Mouse (Mus musculus) MEL-GATA-1-ER (cell line): ENCODE data around the gene 4931428F04Rik.

Experiments
- DNase-seq: peaks from one replicate; pipeline ENCODE4 v3.0.0-alpha.2; 2012; ENCODE audit warnings: low read depth; ENCODE audit errors: extremely low read depth

Gene 4931428F04Rik

DNA sequence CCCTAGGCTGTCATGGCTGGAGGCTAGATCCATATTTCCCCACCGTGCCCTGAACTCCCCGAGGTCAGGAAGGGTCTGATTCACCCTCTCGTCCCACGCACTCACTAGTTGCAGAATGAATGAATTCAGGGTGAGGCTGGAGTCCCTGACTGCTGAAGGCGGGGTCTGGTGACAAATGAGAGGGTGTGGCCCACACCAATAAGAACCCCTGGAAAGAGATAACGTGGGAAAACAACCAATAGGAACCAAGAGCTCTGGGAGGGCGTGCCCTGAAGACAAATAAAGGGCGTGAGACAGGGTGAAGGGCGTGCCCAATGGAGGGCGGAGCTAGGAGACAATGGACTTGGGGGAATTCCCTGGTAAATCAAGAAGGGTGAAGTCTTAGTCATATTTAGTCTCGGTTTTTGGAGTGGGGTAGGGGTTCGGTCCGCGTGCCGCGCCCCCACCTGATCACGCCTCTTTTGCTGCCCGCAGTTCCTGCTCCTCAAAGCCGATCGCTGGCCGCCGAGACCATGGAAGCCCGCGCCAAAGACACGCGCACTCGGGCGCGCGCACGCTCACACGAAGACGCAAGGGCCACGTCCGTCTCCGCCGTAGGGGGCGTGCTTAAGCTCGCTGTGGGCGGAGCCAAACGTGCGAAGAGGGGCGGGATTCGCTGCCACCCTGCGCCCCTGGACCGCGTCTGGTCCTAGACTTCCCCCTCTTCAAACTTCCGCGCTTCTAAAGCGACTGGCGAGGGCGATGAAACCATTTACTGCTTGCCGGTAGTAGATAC, 519 bp downstream of the 4931428F04Rik start:
- DNase-seq, result peak; percentile 98

DNA sequence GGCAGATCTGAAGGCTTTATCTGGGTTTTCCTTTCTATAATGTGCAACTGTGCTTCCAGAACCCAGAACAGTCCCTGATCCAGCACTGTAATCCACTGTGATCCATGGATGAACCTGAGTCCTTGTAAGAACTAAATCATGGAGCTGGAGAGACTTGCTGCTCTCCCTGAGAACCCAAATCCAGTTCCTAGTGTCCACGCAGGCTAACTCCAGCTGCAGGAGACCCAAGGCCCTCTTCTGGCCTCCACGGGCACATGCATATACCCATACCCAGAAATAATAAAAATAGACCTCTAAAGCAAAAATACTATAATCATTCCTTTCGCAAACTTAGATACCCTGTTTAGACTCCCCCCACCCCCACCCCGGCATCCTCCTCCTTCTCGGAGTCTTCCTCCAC, 1.4 kb downstream of the 4931428F04Rik start:
- no peak for DNase-seq

DNA sequence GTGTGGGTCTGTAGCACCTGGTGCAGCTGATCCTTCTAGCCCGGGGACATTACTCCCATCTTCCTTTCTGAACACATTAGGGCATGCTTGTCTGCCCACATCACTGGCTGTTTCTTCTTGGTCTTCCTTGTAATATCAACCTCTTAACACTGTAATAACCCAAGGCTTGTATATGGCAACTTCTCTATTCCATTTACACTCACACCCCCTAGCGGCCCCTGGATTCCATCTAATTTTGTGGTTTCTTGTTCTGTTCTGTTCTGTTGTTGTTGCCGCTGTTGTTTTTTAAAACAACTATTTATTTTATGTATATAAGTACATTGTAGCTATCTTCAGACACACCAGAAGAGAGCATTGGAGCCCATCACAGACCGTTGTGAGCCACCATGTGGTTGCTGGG, 2.8 kb downstream of the 4931428F04Rik start:
- no peak for DNase-seq

GRCm38 (mm10) chr8:105285514-105285913, 4.2 kb downstream of the 4931428F04Rik start:
- no peak for DNase-seq

DNA sequence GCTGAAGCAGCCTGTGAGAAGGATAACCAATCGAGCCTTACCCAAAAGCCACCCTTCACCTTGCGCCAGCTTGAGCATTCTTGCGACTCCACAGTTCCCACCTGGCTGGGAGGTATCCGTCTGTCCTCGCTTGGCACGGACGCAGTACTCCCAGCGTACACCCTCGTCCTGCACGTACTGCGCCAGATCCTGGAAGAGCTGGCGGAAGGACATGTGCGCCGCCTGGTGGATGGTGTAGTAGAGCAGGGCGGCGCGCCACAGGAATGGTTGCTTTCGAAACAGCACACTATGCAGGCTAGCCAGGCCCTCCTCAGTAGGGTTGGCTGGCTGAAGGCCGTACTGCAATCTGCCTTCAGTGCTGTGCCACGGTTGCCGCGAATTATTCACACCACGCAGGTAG, 6.6 kb downstream of the 4931428F04Rik start:
- no peak for DNase-seq

- DNase-seq, result no peak
Observed at GRCm38 (mm10) chr8:105282239-105282638, 7.4 kb downstream of the 4931428F04Rik start.

DNA sequence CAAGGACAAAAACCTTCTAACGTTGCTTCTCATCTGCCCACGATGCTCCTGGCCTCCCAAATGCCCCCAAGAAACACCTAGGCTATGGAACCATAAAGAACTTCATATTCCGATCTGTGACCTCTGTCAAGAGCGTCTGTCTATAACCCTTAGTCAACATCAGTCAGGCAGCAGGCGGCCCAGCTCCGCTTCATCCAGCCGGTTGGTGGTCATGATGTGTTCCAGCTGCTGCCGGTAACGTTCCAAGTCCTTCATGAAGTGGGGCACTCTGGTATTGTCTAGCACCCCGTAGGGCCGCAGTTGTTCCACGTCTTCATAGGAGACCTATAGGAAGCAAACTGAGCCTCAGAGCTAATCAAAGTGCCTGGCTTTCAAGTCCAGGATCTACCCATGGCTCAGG, 7.8 kb downstream of the 4931428F04Rik start:
- DNase-seq, result no peak

DNA sequence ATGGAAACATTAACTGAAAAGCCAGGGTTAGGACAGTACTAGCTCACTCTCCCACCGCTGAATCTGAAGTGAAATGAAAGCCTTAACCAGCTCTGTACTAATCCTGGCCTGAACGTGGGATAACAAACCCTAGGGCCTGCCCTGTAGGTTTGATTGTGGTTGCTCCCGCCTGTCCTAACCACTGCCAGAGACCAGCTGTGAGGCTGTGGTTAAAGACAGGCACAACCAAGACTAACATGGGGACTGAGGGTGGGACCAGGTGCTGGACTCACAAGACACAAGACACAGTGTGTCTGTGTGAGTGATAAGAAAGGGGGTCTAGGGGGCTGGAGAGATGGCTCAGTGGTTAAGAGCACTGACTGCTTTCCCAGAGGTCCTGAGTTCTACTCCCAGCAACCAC, 9.1 kb downstream of the 4931428F04Rik start:
- no peak for DNase-seq

DNA sequence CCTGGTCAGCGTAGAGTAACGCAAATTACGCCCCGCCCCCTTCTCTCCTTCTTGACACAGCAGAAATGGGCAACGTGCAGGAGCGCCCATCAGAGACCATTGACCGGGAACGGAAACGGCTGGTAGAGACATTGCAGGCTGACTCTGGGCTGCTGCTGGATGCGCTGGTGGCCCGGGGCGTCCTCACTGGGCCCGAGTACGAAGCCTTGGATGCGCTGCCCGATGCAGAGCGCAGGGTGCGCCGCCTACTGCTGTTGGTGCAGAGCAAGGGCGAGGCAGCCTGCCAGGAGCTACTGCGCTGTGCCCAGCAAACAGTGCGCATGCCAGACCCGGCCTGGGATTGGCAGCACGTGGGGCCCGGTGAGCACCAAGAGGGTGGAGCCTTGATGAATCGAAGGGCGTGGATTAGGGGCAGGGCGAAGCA, 10.7 kb downstream of the 4931428F04Rik start:
- DNase-seq, result no peak

GRCm38 (mm10) chr8:105276292-105277120, 13.2 kb downstream of the 4931428F04Rik start:
- no peak for DNase-seq

DNA sequence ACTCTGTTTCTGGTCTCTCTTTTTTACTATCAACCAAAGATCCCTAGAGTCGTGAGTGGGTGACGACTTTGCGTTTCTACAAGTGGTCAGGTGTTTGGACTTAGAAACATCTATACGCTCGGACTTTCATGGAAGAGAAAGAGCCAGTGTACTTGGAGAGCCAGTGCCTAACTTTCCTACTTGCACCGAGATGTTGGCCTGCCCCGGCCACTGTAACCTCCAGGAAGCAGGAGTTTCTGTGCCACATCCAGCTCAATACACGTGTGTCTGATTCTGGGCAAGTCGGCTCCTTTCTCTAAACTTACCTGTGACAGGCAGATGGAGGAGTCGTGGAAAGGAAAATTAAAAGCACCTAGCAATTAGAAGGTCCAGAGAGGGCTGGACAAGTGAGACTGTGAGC, 13.8 kb downstream of the 4931428F04Rik start, which contains the start of gene Nol3:
Nol3 (plus strand) TSS at position 301 of the 400 bp plus-strand sequence.
- DNase-seq, result no peak

GRCm38 (mm10) chr8:105275387-105275786, 14.3 kb downstream of the 4931428F04Rik start:
- no peak for DNase-seq

- no peak for DNase-seq
Observed at GRCm38 (mm10) chr8:105270916-105271186, 18.8 kb downstream of the 4931428F04Rik start.

- DNase-seq, result no peak
Observed at GRCm38 (mm10) chr8:105270101-105270915, 19.4 kb downstream of the 4931428F04Rik start.

GRCm38 (mm10) chr8:105269461-105269947, 20.2 kb downstream of the 4931428F04Rik start, which contains the start of gene Hsf4:
Hsf4 (plus strand) TSS chr8:105269801.
- no peak for DNase-seq

- no peak for DNase-seq
Observed at GRCm38 (mm10) chr8:105269075-105269458, 20.6 kb downstream of the 4931428F04Rik start.

DNA sequence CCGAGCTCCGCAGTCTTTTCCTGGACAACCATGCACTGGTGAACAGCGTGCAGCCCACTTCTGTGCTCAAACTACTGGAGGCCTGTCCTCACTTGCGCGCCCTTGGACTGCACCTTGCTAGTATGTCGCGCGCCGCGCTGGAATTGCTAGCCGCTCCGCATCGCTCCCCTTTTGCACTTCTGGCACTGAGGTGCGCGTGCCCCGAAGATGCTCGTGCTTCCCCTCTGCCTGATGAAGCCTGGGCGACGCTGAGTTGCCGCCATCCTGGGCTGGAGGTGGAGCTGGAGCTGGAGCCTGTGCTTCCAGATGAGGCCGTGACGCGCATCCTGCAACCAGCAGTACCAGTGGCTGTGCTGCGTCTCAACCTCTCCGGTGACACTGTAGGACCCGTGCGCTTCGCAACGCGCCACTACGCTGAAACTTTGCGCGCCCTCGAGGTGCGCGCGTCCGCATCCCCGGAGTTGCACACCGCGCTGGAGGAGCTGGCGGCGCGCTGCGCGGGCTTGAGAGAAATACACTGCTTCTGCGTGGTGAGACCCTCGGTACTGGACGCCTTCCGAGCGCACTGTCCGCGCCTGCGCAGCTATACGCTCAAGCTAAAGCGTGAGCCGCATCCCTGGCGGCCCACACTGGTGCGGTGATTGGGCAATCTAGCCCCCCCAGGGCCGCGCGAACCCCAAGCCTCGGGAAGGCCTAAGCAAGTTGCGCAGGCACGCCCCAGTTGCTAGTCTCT, 21.2 kb downstream of the 4931428F04Rik start:
- no peak for DNase-seq

GRCm38 (mm10) chr8:105266775-105267174, 22.9 kb downstream of the 4931428F04Rik start:
- no peak for DNase-seq

- peak; percentile 78 for DNase-seq
Observed at GRCm38 (mm10) chr8:105265128-105265527, 24.5 kb downstream of the 4931428F04Rik start.

- peak; percentile 25 for DNase-seq
Observed at GRCm38 (mm10) chr8:105264024-105264982, 25.4 kb downstream of the 4931428F04Rik start, which contains the start of the genes Tradd and Fbxl8. Tradd (minus strand) TSS chr8:105264609. Fbxl8 (plus strand) TSS chr8:105264648.
